Mouse (Mus musculus): ENCODE measurements around the gene Chst14.

DNA sequence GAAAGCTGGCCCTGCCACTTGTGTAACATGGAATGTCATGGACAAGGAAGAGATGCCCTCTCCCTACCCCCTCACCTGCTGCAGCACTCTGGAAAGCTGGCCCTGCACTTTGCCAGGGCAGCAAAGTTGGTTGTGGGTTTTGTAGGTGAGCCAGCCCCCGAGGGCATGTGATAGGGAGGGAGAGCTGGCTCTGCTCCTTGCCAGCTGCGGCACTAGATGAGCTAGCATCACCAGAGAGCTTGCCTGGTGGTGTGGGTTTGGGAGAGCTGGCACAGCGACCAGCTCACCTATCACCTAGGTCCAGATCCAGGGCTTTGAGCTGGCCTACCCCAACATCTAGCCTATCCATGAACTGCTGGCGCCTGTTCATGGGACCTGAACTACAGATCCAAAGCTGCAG lies 22.5 kb downstream of the Chst14 start:
- TF ChIP-seq CTCF (IDR thresholded peaks at IDR 0.05; ENCODE audit: borderline replicate concordance, extremely low read depth, insufficient read depth, insufficient read length) (no peak), POLR2A (IDR thresholded peaks at IDR 0.05; ENCODE audit: borderline replicate concordance, extremely low read depth, insufficient read depth, insufficient read length, poor library complexity, severe bottlenecking) (no peak)

Data from brain, embryonic 14.5 days (tissue).